Mouse (Mus musculus) neural tube, embryonic 14.5 days (tissue): ENCODE data around the gene Glt28d2. TPM values are rescaled to one million over a fixed set of nuclear protein-coding genes. Genes with fewer than 3 reads are reported as not detected.

ENCODE experiments used
- ATAC-seq: fragments of 200-750 bp; cut with Nextera tagmentation; 2 replicates; pipeline ENCODE4 v1.8.0; 2017; ENCODE audit warnings: low read depth, mild to moderate bottlenecking, moderate TSS enrichment, moderate library complexity
- H3K27ac ChIP-seq: fragments of 300-500 bp; sonication (generic); 2 replicates; pipeline ENCODE4 v1.5.1; 2014; ENCODE audit warnings: low read depth, mild to moderate bottlenecking, control low read depth, low read length, moderate library complexity, mixed read lengths
- H3K27me3 ChIP-seq: fragments of 300-500 bp; sonication (generic); 2 replicates; pipeline ENCODE4 v1.6.1; 2014; ENCODE audit warnings: low read length; ENCODE audit not compliant: control insufficient read depth, insufficient read depth
- H3K36me3 ChIP-seq: fragments of 300-500 bp; sonication (generic); 2 replicates; pipeline ENCODE4 v1.6.1; 2014; ENCODE audit warnings: low read length, mixed read lengths; ENCODE audit not compliant: control insufficient read depth, insufficient read depth
- H3K4me1 ChIP-seq: fragments of 300-500 bp; sonication (generic); 2 replicates; pipeline ENCODE4 v1.6.1; 2014; ENCODE audit warnings: low read length; ENCODE audit not compliant: control insufficient read depth, insufficient read depth
- H3K4me2 ChIP-seq: fragments of 300-500 bp; sonication (generic); 2 replicates; pipeline ENCODE4 v1.6.1; 2014; ENCODE audit warnings: mild to moderate bottlenecking, low read depth, low read length, control low read depth
- H3K4me3 ChIP-seq: fragments of 300-500 bp; sonication (generic); 2 replicates; pipeline ENCODE4 v1.5.1; 2014; ENCODE audit warnings: low read depth, low read length, control low read depth, mixed read lengths
- H3K9ac ChIP-seq: fragments of 300-500 bp; sonication (generic); replicated peaks from 2 replicates; pipeline ENCODE4 v1.6.1; 2014; ENCODE audit warnings: low read depth, mild to moderate bottlenecking, control low read depth, low read length, mixed read lengths
- H3K9me3 ChIP-seq: fragments of 300-500 bp; sonication (generic); 2 replicates; pipeline ENCODE4 v1.6.1; 2016; ENCODE audit warnings: low read length; ENCODE audit not compliant: control insufficient read depth
- WGBS: fragments of 180-500 bp; shearing (Covaris S2); extraction: QIAGEN DNeasy Blood & Tissue Kit; methylation state at CpG from one replicate; pipeline ENCODE4 v1.1.7; 2014; 5-methylcytosine and 5-hydroxymethylcytosine counted together
- polyA plus RNA-seq: library from polyadenylated mRNA; unstranded; fragments of >200 nt; fragmentation: Nextera tagmentation; extraction: Ambion mirVana; gene quantifications from 2 replicates; pipeline ENCODE4 v1.2.1, GENCODE M21; 2014

The Glt28d2 gene
- polyA plus RNA-seq, 1 experiment from 2014 or later, result 0.27 TPM

- Histone ChIP-seq H3K9me3 (no peaks in the 10 kb centered on the region), H3K4me3 (no peak overlapping the region)
Observed at GRCm38 (mm10) chr3:85858140-85859135, 28.9 kb downstream of the Glt28d2 start.

DNA sequence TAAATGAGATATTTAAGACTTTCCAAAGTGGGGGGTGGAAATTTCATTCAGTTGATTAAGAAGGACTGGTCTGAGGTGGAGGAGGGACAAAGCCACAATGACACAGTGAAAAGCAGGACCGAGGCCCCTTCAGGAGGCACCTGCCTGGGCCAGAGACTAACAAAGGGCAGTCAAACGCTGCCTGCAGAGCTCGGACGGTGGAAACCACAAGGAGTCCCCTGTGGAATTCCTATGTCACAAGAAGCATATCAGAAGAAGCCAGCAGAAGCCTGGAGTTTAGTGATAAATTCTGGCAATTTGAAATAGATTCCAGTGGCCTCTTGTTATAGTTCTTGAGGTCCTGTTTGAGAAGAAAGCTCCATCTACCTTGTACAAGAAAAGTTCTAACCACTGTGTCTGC, 30.2 kb downstream of the Glt28d2 start:
- 21% methylated on average over 4 of the region's 4 CpGs for WGBS
- Histone ChIP-seq H3K27me3 (no peaks in the 10 kb centered on the region), H3K4me1 (no peaks in the 10 kb centered on the region), H3K9me3 (no peaks in the 10 kb centered on the region), H3K27ac (no peak overlapping the region), H3K4me2 (no peak overlapping the region), H3K9ac (no peak overlapping the region), H3K4me3 (no peak overlapping the region), H3K36me3 (no peaks in the 10 kb centered on the region)
- no peak for ATAC-seq

More at GRCm38 (mm10) chr3:85858140-85859135, 28.9 kb downstream of the Glt28d2 start:
- H3K36me3 ChIP-seq, result no peaks in the 10 kb centered on the region
- no peaks in the 10 kb centered on the region for H3K27me3 ChIP-seq
- no peaks in the 10 kb centered on the region for H3K4me1 ChIP-seq
- no peak overlapping the region for H3K9ac ChIP-seq
- H3K4me2 ChIP-seq, result no peak overlapping the region
- WGBS, result 79% methylated on average over 11 of the region's 11 CpGs
- no peak overlapping the region for H3K27ac ChIP-seq
- no peak for ATAC-seq

DNA sequence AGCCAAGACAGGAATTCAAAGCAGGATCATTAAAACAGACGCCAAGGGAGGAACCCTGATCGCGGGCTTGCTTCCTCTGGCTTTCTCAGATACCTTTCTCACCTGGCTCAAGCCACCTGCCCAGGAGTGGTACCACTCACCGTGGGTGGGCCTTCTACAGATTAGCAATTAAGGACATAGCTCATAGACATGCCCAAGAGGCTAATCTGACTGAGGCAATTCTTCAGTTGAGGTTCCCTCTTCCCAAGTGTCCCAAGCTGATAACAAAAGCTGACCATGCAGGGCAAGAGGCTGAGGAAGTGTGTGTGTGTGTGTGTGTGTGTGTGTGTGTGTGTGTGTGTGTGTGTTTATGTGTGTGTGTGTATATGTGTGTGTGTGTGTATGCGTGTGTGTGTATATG, 31.4 kb downstream of the Glt28d2 start:
- Histone ChIP-seq H3K4me3 (no peak overlapping the region), H3K27me3 (no peaks in the 10 kb centered on the region), H3K4me1 (no peaks in the 10 kb centered on the region), H3K9me3 (no peaks in the 10 kb centered on the region), H3K36me3 (no peaks in the 10 kb centered on the region), H3K9ac (no peak overlapping the region), H3K27ac (no peak overlapping the region), H3K4me2 (no peak overlapping the region)
- ATAC-seq, result no peak
- WGBS, result 91% methylated on average over 5 of the region's 5 CpGs

DNA sequence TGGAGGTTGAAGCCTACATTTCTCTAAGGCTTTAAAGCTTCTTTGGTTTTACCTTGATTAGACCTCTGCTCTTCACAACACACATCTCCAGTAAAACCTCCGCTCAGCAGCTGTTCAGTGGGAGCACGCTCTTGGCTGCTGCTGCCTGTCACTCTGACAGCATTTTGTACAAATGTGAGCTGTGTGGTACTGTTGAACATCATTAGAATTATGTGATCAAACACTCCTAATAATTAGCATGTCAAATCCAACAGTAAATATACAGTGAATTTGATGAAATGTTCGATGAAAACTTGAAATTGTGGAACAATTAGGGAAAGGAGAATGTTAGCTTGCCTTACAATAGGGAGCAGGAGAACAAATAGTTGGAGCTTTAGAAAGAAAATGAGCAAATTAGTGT, 32.3 kb downstream of the Glt28d2 start:
- Histone ChIP-seq H3K27ac (no peak overlapping the region), H3K36me3 (no peaks in the 10 kb centered on the region), H3K4me2 (no peak overlapping the region), H3K4me1 (no peaks in the 10 kb centered on the region), H3K9ac (no peak overlapping the region), H3K4me3 (no peak overlapping the region), H3K9me3 (no peaks in the 10 kb centered on the region), H3K27me3 (no peaks in the 10 kb centered on the region)
- ATAC-seq, result no peak
- WGBS, result 88% methylated on average over 3 of the region's 3 CpGs

DNA sequence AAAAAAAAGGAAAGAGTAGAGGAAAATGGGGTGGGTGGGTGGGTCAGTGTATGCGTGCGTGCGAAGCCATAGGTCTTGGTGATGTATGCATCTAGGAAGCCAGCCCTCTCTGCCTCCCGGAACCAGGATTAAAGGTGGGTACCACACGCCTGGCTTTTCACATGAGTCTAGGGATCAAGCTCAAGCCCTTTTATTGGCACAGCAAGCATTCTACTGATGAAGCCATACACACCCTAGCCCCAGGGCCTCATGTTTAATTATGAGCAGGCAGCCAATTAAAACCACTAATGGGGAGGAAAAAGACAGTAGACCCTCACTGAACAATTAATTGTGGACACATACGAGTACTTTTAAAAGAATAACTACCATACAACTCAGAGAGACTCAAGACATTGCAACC, 33.2 kb downstream of the Glt28d2 start:
- no peaks in the 10 kb centered on the region for H3K9me3 ChIP-seq
- 79% methylated on average over 6 of the region's 6 CpGs for WGBS
- H3K4me1 ChIP-seq, result no peaks in the 10 kb centered on the region
- H3K4me3 ChIP-seq, result no peak overlapping the region
- H3K4me2 ChIP-seq, result no peak overlapping the region
- H3K27me3 ChIP-seq, result no peaks in the 10 kb centered on the region
- H3K9ac ChIP-seq, result no peak overlapping the region
- ATAC-seq, result no peak
- H3K27ac ChIP-seq, result no peak overlapping the region
- no peaks in the 10 kb centered on the region for H3K36me3 ChIP-seq

GRCm38 (mm10) chr3:85853715-85854114, 33.6 kb downstream of the Glt28d2 start:
- Histone ChIP-seq H3K4me3 (no peak overlapping the region), H3K4me1 (no peaks in the 10 kb centered on the region), H3K9me3 (no peaks in the 10 kb centered on the region), H3K27ac (no peak overlapping the region), H3K9ac (no peak overlapping the region), H3K4me2 (no peak overlapping the region), H3K27me3 (no peaks in the 10 kb centered on the region), H3K36me3 (no peaks in the 10 kb centered on the region)
- 92% methylated on average over 4 of the region's 4 CpGs for WGBS
- ATAC-seq, result no peak

DNA sequence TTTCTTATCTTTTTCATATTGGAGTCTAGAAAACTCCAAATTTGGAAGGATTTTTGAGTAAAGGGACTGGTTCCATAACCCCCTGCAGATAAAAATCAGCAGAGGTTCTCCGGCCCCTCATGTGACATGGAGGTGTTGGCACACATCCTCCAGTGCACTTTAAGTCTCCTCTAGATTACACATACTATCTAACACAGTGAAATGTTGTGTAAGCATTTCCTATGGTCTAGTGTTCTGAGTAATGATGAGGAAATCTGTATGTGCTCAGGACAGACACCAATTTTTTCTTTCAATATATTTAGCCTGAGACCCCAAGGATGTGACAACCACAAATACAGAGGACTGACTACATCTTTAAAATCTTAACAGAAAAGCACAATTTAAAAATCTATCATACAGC, 37.2 kb downstream of the Glt28d2 start:
- ATAC-seq, result no peak
- 88% methylated on average over 1 of the region's 1 CpGs for WGBS

DNA sequence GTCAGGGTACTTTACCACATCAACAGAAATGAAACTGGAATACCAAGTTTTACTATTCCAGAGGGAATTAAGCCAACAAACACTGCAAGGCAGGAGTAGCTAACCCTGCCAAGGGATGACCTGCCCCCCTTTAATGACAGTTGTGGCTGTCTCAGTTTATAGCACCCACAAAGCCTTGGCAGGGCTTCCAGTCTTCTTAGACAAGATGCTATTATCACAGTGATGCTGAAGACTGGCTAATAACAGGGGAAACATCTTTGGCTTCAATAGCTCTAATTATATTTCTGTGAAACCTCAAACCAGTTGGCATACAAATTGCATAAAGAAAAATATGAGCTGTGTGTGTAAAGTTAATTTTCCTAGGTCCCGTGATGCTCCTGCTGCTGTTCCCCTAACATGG, 41.0 kb downstream of the Glt28d2 start:
- 82% methylated on average over 1 of the region's 1 CpGs for WGBS
- no peaks in the 10 kb centered on the region for H3K9me3 ChIP-seq
- H3K27me3 ChIP-seq, result no peaks in the 10 kb centered on the region
- H3K36me3 ChIP-seq, result no peaks in the 10 kb centered on the region
- no peak overlapping the region for H3K9ac ChIP-seq
- no peaks in the 10 kb centered on the region for H3K4me1 ChIP-seq
- H3K27ac ChIP-seq, result no peak overlapping the region
- H3K4me2 ChIP-seq, result no peak overlapping the region
- ATAC-seq, result no peak
- no peak overlapping the region for H3K4me3 ChIP-seq

More for the DNA sequence above, 37.2 kb downstream of the Glt28d2 start:
- Histone ChIP-seq H3K4me3 (no peak overlapping the region), H3K27ac (no peak overlapping the region), H3K27me3 (no peaks in the 10 kb centered on the region), H3K36me3 (no peaks in the 10 kb centered on the region), H3K4me1 (no peaks in the 10 kb centered on the region), H3K9ac (no peak overlapping the region), H3K9me3 (no peaks in the 10 kb centered on the region), H3K4me2 (no peak overlapping the region)

GRCm38 (mm10) chr3:85845341-85845740, 42.0 kb downstream of the Glt28d2 start:
- Histone ChIP-seq H3K9ac (no peak overlapping the region), H3K4me2 (no peak overlapping the region), H3K9me3 (no peaks in the 10 kb centered on the region), H3K27me3 (no peaks in the 10 kb centered on the region), H3K4me1 (no peaks in the 10 kb centered on the region), H3K36me3 (no peaks in the 10 kb centered on the region), H3K4me3 (no peak overlapping the region), H3K27ac (no peak overlapping the region)
- WGBS, result 86% methylated on average over 6 of the region's 6 CpGs
- no peak for ATAC-seq
